Mouse (Mus musculus): ENCODE data around the gene Sbf2.
A peak's percentile ranks its signal among the peaks of the same experiment; 100 is the strongest.
"Not testable (repeated sequence)": the region's sequence is repeated elsewhere in the genome, so short reads cannot be mapped to it uniquely, and the experiment has no call there.

Sbf2 gene

DNA sequence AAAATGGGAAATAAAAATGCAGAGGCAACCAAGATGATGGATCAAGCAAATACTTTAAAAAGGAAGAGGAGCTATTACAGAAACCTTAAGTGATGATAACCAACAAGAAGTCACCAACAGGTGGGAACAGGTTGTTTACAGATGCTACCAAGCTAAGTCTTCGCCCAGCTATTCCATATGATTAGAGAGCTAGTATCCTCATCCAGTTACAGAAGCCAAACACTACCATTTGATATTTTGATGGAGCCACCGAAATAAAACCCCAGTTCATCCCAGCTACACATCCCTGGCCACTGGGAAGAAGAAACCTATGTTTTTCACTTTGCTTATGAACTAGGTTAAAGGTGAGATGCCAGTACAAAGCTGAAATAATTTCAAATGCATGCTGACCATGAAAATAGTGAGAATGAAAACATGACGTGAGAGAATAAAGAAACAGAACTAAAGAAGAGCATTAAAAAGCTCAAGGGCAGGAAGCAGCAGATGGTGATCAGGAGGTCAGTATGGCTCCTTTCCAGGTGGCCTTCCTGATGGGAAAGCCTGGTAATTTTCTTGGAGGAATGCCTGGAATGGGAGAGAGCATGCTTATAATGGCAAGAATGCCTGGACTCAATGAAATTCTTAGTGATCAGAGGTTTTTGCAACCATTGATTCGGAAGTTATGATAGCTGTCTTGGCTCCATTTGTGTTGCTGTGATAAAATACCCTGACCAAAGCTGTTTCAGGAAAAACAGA is 48.7 kb downstream of the Sbf2 start:
- peak; percentile 90 for DNase-seq

DNA sequence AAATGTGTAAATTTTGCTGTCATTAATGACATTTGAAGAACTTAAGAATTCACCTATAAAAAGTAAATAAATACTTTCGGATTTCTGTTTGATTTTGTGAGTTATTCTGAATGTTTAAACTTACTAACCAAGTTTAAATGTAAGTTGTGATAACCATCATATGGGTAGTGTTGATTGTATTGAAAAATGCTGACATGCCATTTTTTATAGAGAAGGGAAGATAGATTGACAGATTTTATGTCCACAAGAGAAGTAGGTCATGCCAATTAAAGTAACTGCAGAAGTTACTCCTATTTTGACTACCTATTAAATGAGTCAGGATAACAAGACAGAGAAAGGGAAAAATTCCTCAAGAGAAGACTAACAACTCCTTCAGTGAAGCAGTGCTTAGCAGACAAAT is 53.1 kb downstream of the Sbf2 start:
- no peak for DNase-seq

GRCm38 (mm10) chr7:110557001-110557400 is 57.7 kb downstream of the Sbf2 start:
- DNase-seq: no peak

DNA sequence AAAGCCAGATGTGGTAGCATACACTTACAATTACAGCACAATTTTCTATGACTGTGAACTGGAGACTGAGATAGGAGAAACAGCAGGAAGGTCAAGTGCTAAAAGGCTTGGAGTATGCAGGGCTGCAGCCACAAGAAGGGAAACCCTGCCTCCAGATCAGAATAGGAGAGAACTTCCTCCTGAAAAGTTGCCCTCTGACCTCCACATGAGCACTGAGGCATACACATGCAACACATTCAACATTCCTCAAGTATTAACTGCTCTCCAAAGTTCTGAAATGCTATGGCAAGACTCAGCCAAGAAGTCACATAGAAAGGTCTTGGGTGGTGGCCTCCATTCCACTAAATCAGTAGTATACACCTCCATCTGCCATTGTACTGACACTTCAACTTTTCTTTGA is 58.5 kb downstream of the Sbf2 start:
- no peak for DNase-seq

DNA sequence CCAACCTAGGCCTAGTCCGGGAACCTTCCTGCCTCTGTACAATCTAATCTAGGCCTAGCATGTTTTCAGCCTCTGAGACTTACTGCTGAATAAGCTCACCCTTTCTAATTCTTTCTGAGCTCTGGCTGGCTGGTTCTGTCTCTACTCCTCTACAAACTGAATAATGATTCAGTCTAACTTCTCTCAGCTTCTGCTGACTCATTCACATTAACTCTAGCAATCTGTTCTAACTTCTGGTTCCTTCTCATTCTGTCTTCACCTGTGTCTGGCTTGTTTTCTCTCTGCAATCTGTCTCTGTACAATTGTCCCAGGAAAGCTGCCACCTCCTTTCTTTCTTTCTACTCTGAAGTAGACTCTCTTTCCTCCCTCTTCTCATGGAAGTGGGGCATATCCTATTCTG is 59.5 kb downstream of the Sbf2 start:
- DNase-seq: no peak

GRCm38 (mm10) chr7:110548268-110548667 is 66.5 kb downstream of the Sbf2 start:
- no peak for DNase-seq

- no peak for DNase-seq
These were observed 71.4 kb downstream of the Sbf2 start for GRCm38 (mm10) chr7:110543341-110543740.

GRCm38 (mm10) chr7:110539266-110539665 is 75.5 kb downstream of the Sbf2 start:
- DNase-seq: no peak

- DNase-seq: not testable (repeated sequence)
These were observed 84.4 kb downstream of the Sbf2 start for GRCm38 (mm10) chr7:110530295-110530694.

GRCm38 (mm10) chr7:110525090-110525775 is 89.5 kb downstream of the Sbf2 start:
- DNase-seq: no peak

- DNase-seq: no peak
These were observed 98.2 kb downstream of the Sbf2 start for GRCm38 (mm10) chr7:110516241-110517220.

DNA sequence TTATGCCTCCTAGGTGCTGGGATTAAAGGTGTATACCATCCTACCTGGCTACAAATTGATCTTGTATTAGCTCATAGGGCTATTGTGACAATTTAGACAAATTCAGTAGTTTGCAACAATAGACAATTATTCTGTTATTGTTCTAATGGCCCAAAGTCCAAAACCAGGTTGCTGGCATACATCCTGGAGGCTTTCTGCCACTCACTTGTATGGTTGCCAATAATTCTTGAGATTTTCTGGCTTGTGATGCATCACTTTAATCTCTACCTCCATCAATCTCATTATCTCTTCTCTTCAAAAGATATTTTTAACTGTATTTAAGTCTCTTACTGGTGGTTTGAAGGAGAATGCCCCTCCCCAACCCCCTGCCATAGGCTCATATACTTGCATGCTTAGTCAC is 100.6 kb downstream of the Sbf2 start:
- DNase-seq: no peak

DNA sequence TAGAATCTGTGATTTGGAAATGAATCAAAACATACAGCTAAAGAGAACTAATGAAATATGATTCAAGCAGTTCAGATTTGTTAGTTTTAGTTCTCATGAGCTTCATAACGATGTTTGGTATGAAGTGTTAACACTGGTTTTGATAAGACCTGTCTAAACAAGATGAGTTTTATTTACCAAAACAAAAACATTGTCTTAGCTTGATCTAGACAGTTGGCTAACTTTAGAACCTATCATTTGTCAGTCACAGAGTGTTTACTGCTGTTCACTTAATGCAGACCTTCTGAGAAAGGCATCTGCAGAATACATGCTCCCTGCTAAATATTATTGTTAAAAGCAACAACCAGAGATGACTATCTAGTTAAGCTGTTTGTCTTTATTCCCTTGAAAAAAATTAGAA is 116.1 kb downstream of the Sbf2 start:
- DNase-seq: no peak

DNA sequence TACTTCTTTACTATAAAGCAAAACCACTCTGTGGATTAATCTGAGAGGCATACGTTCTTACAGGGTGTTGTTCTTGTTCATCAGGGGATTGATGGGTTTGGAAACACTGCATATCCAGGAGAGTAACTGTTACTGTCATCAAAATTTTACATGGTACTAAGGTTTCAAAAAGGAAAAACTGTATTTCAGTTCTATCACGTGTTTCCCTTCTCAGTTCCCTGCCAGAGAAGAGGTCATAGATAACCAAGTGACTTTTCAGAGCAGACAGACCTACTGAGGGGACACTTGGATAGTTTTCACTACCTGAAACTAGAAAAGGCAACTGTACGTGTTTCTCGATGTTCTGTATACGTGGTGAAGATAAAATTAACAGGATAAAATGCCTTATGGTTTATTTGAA is 123.7 kb downstream of the Sbf2 start:
- DNase-seq: no peak

DNA sequence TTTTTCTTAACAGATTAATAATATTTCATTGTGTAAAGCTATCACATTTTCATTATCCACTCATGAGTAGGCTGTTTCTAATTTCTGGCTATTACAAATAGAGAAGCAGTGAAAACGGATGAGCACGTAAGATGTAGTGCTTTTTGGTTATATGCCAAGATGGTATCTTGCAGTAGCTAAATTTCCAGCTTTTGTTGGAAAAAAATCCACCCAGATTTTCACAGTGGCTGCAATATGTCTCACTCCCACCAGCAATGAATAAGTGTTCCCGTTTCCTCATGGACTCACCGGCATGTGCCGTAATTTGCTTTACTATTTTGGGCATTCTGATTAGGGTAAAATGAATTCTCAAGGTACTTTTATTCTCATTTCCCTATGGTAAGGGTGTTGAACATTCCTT is 129.7 kb downstream of the Sbf2 start:
- DNase-seq: no peak

- DNase-seq: no peak
These were observed 143.7 kb downstream of the Sbf2 start for GRCm38 (mm10) chr7:110470987-110471386.

GRCm38 (mm10) chr7:110463471-110463870 is 151.3 kb downstream of the Sbf2 start:
- DNase-seq: no peak

GRCm38 (mm10) chr7:110432301-110432700 is 182.4 kb downstream of the Sbf2 start:
- DNase-seq: peak; percentile 18

DNA sequence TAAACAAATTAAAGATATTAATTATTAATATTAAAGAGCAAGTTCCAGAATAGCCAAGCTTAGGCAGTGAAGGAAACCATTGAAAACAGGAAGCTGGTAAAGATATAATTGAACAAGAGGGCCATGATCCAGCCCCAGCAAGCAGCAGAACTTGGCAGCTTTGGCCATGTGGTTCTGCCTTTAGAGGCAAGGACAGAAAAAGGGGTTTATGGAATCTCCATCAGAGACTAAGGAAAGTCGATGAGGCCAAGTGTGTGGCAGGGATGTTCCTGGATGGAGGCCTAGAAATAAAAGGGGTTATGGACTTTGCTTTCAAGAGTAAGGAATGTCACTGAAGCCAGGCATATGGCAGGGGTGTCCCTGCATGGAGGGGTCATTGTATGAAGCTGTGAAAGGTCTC is 198.4 kb downstream of the Sbf2 start:
- no peak for DNase-seq

- DNase-seq: no peak
These were observed 200.4 kb downstream of the Sbf2 start for GRCm38 (mm10) chr7:110414276-110414675.

DNA sequence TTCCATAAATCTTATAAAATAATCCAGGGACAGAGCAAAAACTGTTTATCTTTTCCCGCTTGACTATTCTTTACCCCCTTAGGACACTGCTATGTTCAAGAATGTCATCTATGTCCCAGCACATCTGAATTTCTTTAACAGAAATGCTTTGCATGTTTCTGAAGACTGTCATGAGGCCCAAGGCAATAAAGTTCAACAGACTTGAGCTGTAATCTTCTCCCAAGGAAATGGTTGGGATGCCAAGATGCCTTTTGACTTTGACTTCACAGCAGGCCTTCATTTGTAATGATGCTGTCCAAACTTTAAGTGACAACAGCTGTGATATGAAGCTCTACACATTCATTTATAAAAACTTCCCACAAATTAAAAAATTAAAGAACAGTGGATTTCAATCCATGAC is 212.6 kb downstream of the Sbf2 start:
- no peak for DNase-seq

- DNase-seq: no peak
These were observed 222.1 kb downstream of the Sbf2 start for GRCm38 (mm10) chr7:110392576-110392975.

- no peak for DNase-seq
These were observed 223.1 kb downstream of the Sbf2 start for GRCm38 (mm10) chr7:110391632-110392031.

All from cerebellum, adult 11-12 months (tissue).